Mouse (Mus musculus) inflammation-experienced regulatory T-cells, adult 6 months (primary cell): ENCODE measurements around the gene Gm5148. TPM values are rescaled to one million over a fixed set of nuclear protein-coding genes. Genes with fewer than 3 reads are reported as not detected.
A peak's percentile ranks its signal among the peaks of the same experiment; 100 is the strongest.

Experiments
- ATAC-seq: one replicate; pipeline ENCODE4 v1.8.0; 2017
- polyA plus RNA-seq, 3 experiments: library from polyadenylated mRNA; unstranded; fragments of 100-300 nt; shearing (Covaris generic); gene quantifications; one replicate each; pipeline ENCODE4 v1.2.1; 2017

Gm5148 gene
- polyA plus RNA-seq, 3 experiments from 2014 or later: 1.0 to 2.0 (median 1.6) TPM

- peak; percentile 91 for ATAC-seq
Observed at GRCm38 (mm10) chr3:37687158-37687980, 36.9 kb downstream of the Gm5148 start.

DNA sequence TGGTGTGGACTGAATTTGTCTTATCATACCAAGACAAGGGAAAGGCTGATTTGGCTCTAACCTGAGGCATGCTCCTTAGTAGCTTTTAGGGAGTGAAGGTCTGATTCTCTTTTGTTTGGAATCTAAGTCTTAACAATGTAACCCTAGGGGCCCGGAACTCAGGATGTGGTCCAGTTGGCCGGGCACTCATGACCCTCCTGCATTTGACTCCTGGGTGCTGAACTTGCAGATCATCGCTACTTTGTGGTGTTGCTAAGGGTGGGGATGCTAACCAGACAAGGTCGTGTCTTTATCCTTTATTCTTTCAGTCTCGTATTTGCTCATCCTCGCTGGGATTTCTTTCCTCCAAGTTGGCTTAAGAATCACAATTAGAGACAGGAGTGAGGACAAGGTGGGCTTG is 37.5 kb downstream of the Gm5148 start:
- peak; percentile 29 for ATAC-seq

DNA sequence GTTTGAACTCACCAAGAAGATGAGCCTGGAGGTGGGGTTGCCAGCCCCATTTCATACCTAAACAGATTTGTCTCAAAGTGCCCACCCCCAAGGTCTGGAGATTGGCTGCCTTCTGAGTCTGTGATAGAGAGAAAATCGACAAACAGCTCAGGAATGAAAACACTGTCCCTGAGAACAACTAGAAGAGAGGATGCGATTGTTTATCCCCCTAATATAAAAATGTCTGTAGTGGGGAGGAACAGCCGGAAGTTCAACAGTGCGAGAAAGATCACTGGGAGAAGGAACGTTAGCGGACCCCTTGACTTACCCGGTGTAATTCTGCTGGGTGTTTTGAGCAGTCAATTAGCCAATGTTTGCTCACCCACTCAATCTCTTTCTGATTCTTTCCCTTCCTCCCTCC is 38.1 kb downstream of the Gm5148 start:
- no peak for ATAC-seq

DNA sequence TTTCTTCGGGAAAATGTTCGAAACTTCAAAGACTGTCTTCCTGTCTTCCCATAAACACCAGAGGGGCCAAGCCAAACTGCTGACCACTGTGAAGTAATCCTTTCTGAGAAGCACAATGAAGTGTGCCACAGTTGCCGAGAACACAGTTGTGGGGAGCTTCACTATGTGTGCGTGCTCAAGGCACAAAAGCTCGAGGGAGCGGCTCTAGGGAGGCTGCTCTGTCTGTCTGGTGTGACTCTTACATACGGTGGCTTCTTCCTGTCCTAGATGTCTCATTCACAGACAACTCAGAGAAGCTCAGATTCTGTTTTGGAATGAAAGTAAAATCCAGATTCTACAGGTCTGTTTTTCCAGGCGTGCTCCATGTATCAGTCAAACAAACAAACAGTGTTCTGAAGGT is 48.0 kb downstream of the Gm5148 start:
- ATAC-seq: no peak

- ATAC-seq: peak; percentile 39
Observed at GRCm38 (mm10) chr3:37675056-37675525, 49.2 kb downstream of the Gm5148 start.

DNA sequence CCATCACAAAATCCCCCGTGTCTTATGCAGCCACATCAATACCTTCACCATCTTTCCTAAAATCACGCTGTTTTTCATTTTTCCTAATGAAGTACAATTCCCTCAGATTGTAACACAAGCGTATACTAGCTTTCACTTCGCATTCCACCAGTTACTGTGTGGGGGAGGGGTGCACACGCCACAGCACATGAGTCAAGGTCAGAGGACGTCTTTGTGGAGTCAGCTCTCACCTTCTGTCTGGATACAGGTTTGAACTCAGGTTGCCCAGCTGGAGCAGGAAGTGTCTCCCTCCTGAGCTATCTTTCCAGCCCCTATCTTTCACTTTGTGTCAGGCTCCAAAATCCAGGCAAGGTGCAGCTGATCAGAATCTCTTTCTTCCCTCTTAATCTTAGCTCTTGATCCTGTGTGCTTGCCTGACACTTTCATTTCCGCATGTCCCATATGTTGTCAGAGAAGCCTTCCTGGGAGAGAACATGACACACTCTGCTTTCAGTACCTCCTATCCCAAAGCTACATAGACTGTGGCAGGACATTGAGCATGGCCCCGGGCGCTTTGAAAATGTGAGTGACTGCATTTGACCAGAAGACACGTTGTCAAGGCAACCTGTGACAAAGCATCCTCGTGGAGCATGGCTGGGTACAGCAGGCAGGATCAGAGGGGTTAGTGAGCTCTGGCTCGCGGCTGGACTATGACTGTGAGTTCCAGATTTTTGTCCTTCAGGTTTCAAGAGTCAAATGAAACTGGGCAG is 50.6 kb downstream of the Gm5148 start:
- ATAC-seq: no peak

DNA sequence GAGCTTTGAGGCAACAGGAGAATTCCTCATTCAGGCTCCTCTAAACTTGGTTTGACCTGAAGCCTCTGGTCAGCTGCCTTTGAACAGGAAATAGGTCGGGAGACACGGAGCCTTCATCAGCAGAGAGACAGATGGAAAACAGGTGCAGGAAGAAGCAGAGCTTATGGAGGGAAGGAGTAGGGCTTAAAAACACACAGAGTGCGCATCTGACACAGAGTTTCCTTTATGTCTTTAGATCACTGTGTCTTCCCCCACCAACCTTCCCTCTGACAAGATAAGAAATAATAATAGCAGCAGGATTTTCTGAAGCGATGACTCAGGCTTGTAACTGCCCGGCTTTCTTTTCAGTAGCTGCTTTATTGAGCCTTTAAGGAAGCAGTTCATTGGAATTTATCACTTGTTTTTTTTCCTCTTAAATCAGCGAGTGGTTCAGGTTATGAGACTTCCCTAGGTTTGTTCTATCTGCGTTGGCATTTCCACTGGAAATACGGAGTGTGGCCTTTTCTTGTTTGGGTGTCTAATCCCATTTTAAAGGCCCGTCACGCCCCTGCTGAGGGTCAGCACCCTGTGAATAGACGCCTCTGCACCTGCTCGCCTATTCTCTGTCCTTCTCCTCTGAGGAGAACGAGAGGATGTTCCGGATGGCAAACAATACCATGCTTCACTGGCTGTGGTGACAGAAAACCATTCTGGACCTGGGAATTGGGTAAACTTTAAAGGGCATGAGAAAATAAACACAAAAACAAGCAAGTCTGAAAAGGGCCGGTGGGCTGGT is 51.8 kb downstream of the Gm5148 start:
- peak; percentile 60 for ATAC-seq

GRCm38 (mm10) chr3:37669100-37669499 is 55.2 kb downstream of the Gm5148 start:
- ATAC-seq: no peak

GRCm38 (mm10) chr3:37668652-37669051 is 55.6 kb downstream of the Gm5148 start:
- ATAC-seq: no peak

- no peak for ATAC-seq
Observed at GRCm38 (mm10) chr3:37667736-37668135, 56.6 kb downstream of the Gm5148 start.

DNA sequence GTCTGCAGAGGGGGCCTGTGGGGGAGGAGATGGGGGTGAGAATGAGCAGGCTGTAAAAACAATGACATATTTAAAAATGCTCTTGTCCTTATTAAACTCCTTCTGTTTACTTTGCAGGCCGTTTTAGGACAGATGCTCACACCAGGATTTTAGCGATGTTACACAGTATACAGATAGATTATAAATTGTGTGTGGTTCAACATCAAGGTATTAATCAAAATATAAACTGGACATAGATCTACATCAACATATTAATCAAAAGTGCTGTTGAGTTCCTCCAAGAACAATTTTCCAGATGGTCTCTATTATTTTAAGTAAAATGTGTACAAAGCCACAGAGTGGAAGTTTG is 57.2 kb downstream of the Gm5148 start:
- no peak for ATAC-seq

GRCm38 (mm10) chr3:37666291-37667118 is 57.8 kb downstream of the Gm5148 start:
- no peak for ATAC-seq

Other genes starting within 250 kb of the Gm5148 start
- 10 to 100 TPM in 2 of 3 experiments, 1 to 10 TPM in 1; 7.9 to 19.2 (median 16.0) TPM for gene Spry1, start 84.5 kb downstream of the Gm5148 start, polyA plus RNA-seq